8 mouse cellular contexts compared by ENCODE assay signal in the genomic region with DNA sequence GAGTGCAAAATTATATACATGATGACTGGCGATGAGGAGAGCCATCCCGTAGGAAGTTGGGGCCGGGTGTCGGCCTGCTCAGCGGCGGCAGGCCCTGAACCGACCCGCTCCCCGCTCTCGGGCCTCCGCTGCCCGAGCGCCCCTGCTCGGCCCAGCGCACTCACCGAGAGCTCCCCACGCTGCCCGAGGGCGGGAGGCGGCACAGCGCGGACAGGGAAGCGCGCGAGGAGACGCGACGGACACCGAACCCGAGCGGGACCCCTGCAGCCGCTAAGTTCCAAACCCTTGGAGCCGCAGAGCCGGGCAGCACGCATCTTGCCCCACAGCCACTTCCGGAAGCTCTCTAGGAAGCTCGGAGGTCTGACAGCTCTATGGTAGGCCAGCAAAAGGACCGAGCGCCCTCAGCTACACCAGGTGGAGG. TPM values are rescaled to one million over a fixed set of nuclear protein-coding genes. Genes with fewer than 3 reads are reported as not detected.
A peak's percentile ranks its signal among the peaks of the same experiment; 100 is the strongest.
DNase-seq lines count a peak whose midpoint lies in the region; ATAC-seq and TF ChIP-seq lines count a peak whose summit lies in the region.

Gene Zkscan8 (minus strand): TSS at position 340 of the 421 bp plus-strand sequence.

- H3K27me3 ChIP-seq in embryonic facial prominence, embryonic 13.5 days: no peaks in the 10 kb centered on the region; the same call in 1 of the 2 replicates
- H3K27me3 ChIP-seq in heart, adult 2 months (ENCODE audit: control insufficient read depth, insufficient read depth, low read length): no peaks in the 10 kb centered on the region
- H3K27me3 ChIP-seq in limb, embryonic 13.5 days: no peaks in the 10 kb centered on the region
- no peaks in the 10 kb centered on the region for H3K27me3 ChIP-seq in midbrain, embryonic 16.5 days (ENCODE audit: control insufficient read depth, insufficient read depth, low read depth, low read length)

- H3K4me1 ChIP-seq in embryonic facial prominence, embryonic 13.5 days: 0 out of 2 replicates have a peak, but pooled peaks cover 6% of the 10 kb centered on the region
- H3K4me1 ChIP-seq in heart, adult 2 months (ENCODE audit: control insufficient read depth, insufficient read depth, low read length): peaks cover 2% of the 10 kb centered on the region
- peaks cover 7% of the 10 kb centered on the region; the same call in 1 of the 2 replicates for H3K4me1 ChIP-seq in limb, embryonic 13.5 days
- peaks cover 7% of the 10 kb centered on the region for H3K4me1 ChIP-seq in midbrain, embryonic 16.5 days (ENCODE audit: control insufficient read depth, insufficient read depth, low read length)

- peak within 1 kb of the TSS; percentile 83 for H3K4me3 ChIP-seq in embryonic facial prominence, embryonic 13.5 days
- H3K4me3 ChIP-seq in heart, adult 2 months: peak within 1 kb of the TSS; percentile 77
- H3K4me3 ChIP-seq in limb, embryonic 13.5 days: peak within 1 kb of the TSS; percentile 77
- peak within 1 kb of the TSS; percentile 98 for H3K4me3 ChIP-seq in midbrain, embryonic 16.5 days (ENCODE audit: low read depth, low read length)

- intact Hi-C loops in heart, adult 2 months (cut with DNase I): loop anchor here (1.0 to 5.0 kb wide), 5 partner anchors 24 to 168 kb away; partner anchors contain the start of genes Gm10065, Zkscan3, Zkscan4 and Zscan12

- peak within 1 kb of the TSS; percentile 97 for H3K27ac ChIP-seq in embryonic facial prominence, embryonic 13.5 days
- peak within 1 kb of the TSS; percentile 94 for H3K27ac ChIP-seq in heart, adult 2 months
- peak within 1 kb of the TSS; percentile 95 for H3K27ac ChIP-seq in limb, embryonic 13.5 days
- H3K27ac ChIP-seq in midbrain, embryonic 16.5 days (ENCODE audit: low read length): peak within 1 kb of the TSS; percentile 85

- H3K36me3 ChIP-seq in embryonic facial prominence, embryonic 13.5 days: peaks cover 10% of the 10 kb centered on the region
- H3K36me3 ChIP-seq in heart, adult 2 months (ENCODE audit: control insufficient read depth, insufficient read depth, low read length): peaks cover 7% of the 10 kb centered on the region
- H3K36me3 ChIP-seq in limb, embryonic 13.5 days: peaks cover 13% of the 10 kb centered on the region
- H3K36me3 ChIP-seq in midbrain, embryonic 16.5 days (ENCODE audit: control insufficient read depth, insufficient read depth, low read length): peaks cover 8% of the 10 kb centered on the region

- under 1% methylated on average over 39 of the region's 39 CpGs for WGBS in embryonic facial prominence, embryonic 13.5 days
- WGBS in heart, adult 2 months: under 1% methylated on average over 39 of the region's 39 CpGs
- under 1% methylated on average over 39 of the region's 39 CpGs for WGBS in limb, embryonic 13.5 days
- WGBS in midbrain, embryonic 16.5 days: under 1% methylated on average over 39 of the region's 39 CpGs

- TF ChIP-seq EP300 in heart, adult 2 months (IDR thresholded peaks at IDR 0.05; ENCODE audit: insufficient read depth, low read depth, low read length): no peak

- peaks cover 2% of the 10 kb centered on the region; the same call in 1 of the 2 replicates for H3K79me2 ChIP-seq in heart, adult 2 months (replicated peaks; ENCODE audit: control insufficient read depth, insufficient read depth, low read length)

- peak; percentile 28; the same call in 1 of the 2 replicates for TF ChIP-seq CTCF in heart, adult 2 months (IDR thresholded peaks at IDR 0.05)

- no peaks in the 10 kb centered on the region for H3K9me3 ChIP-seq in embryonic facial prominence, embryonic 13.5 days
- H3K9me3 ChIP-seq in limb, embryonic 13.5 days: no peaks in the 10 kb centered on the region
- no peaks in the 10 kb centered on the region for H3K9me3 ChIP-seq in midbrain, embryonic 16.5 days (replicated peaks; ENCODE audit: control insufficient read depth, low read length, poor library complexity, severe bottlenecking)

- ATAC-seq in embryonic facial prominence, embryonic 13.5 days (ENCODE audit: insufficient number of reproducible peaks, insufficient read depth, low FRiP score, low TSS enrichment, low read depth): peak; percentile 87; the same call in 1 of the 2 replicates
- ATAC-seq in limb, embryonic 13.5 days (ENCODE audit: low FRiP score, low read depth): peak; percentile 99
- ATAC-seq in midbrain, embryonic 16.5 days: peak; percentile 99

- TF ChIP-seq POLR2A in heart, adult 2 months (IDR thresholded peaks at IDR 0.05; ENCODE audit: insufficient read depth, low read depth, low read length): peak; percentile 47; the same call in 1 of the 2 replicates

- H3K4me2 ChIP-seq in embryonic facial prominence, embryonic 13.5 days: peak within 1 kb of the TSS; percentile 72
- H3K4me2 ChIP-seq in limb, embryonic 13.5 days (replicated peaks): peak within 1 kb of the TSS; percentile 68
- peak within 1 kb of the TSS; percentile 66 for H3K4me2 ChIP-seq in midbrain, embryonic 16.5 days (ENCODE audit: low read length)

- DNase-seq in 3134 (ENCODE audit: extremely low read depth, insufficient read length, low spot score): peak; percentile 87
- peak; percentile 90 to 92 for DNase-seq in adrenal gland, postnatal 36 days
- DNase-seq in heart, adult 2 months: peak; percentile 92 to 94
- peak; percentile 86 to 91 for DNase-seq in kidney, adult 8-10 months
- peak; percentile 78 to 87 for DNase-seq in spleen, postnatal 10 days (ENCODE audit: low spot score in 2 of 2)

- H3K9ac ChIP-seq in embryonic facial prominence, embryonic 13.5 days: peak within 1 kb of the TSS; percentile 98
- peak within 1 kb of the TSS; percentile 100 for H3K9ac ChIP-seq in heart, adult 2 months (ENCODE audit: low read depth, low read length)
- H3K9ac ChIP-seq in limb, embryonic 13.5 days: peak within 1 kb of the TSS; percentile 98
- peak within 1 kb of the TSS; percentile 99 for H3K9ac ChIP-seq in midbrain, embryonic 16.5 days (ENCODE audit: low read depth, low read length)

RNA-seq across cellular contexts. Expression of gene Zkscan8, which starts in this region (rescaled TPM):
- 10 to 100 TPM; 16.9 to 19.2 TPM for total RNA-seq in adrenal gland, postnatal 36 days (2021)
- 5.2 and 7.5 TPM in 2 replicates for polyA plus RNA-seq in embryonic facial prominence, embryonic 13.5 days (2015; fragmentation: Nextera tagmentation; extraction: Ambion mirVana)
- total RNA-seq in heart, adult 2 months (2021): 10 to 100 TPM in 1 of 2 experiments, 1 to 10 TPM in 1; 9.1 to 12.3 TPM
- polyA plus RNA-seq in heart, adult 2 months (2012; rRNA removed): 2.8 and 6.3 TPM in 2 replicates
- polyA plus RNA-seq in limb, embryonic 13.5 days (2015; fragmentation: Nextera tagmentation; extraction: Ambion mirVana): 7.0 and 8.2 TPM in 2 replicates
- polyA plus RNA-seq in midbrain, embryonic 16.5 days (2015; fragmentation: Nextera tagmentation; extraction: Ambion mirVana): 4.1 and 4.3 TPM in 2 replicates

Comparison
In these comparisons a context has a peak if more than half of its experiments do, and no peak if none do; other contexts are left out.
1. Peak in every context shown above with its lines: DNase-seq, ATAC-seq, H3K4me3 ChIP-seq and H3K27ac ChIP-seq.